Mouse (Mus musculus) liver, adult 10 weeks (tissue): ENCODE data around the gene Tmem40. TPM values are rescaled to one million over a fixed set of nuclear protein-coding genes. Genes with fewer than 3 reads are reported as not detected.

Experiments
- polyA plus RNA-seq: library from polyadenylated mRNA; stranded (reverse); fragments of 350-450 nt; fragmentation: Illumina TruSeq; extraction: RNeasy Lipid Tissue Mini Kit (QIAGEN cat#74804); gene quantifications from one replicate; pipeline ENCODE4 v1.2.3, GENCODE M21; 2014; ENCODE audit warnings: low read depth, low replicate concordance

Gene Tmem40
- not detected for polyA plus RNA-seq

DNA sequence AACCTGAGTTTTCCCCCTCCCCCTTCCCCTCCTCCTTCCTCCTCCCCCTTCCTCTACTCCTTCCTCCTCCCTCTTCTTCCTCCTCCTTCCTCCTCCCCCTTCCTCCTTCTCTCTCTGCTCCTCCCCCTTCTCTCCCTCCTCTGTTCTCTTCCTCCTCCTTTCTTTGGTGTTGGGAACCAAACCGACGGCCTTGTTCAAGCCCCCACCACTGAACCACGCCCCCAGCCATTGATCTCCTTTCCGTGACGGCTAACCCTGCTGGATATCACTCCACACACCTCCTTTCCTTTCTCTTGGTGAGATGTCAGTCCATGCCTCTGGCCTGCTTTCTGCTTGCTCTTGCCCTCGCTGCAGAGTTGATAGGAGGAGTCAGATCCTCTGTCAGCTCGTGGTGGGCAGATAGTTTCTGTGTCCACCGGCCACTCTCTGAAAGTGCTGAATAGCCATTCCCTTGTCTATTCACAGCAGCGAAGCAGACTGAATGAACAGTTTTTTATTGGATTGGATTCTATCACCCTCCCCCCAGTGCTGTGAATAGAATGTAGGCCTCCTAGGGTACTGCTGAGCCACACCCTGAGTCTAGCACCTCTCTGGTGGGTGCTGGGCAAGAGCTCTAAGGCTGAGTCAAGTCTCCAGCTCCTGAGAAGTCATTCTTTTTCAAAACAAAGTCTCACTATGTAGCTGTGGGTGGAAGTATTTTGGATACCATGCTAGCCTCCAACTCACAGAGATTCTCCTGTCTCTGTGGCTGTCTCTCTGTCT, at the start of gene Tmem40:
Gene Tmem40 (minus strand): TSS at position 416 of the 762 bp plus-strand sequence.

DNA sequence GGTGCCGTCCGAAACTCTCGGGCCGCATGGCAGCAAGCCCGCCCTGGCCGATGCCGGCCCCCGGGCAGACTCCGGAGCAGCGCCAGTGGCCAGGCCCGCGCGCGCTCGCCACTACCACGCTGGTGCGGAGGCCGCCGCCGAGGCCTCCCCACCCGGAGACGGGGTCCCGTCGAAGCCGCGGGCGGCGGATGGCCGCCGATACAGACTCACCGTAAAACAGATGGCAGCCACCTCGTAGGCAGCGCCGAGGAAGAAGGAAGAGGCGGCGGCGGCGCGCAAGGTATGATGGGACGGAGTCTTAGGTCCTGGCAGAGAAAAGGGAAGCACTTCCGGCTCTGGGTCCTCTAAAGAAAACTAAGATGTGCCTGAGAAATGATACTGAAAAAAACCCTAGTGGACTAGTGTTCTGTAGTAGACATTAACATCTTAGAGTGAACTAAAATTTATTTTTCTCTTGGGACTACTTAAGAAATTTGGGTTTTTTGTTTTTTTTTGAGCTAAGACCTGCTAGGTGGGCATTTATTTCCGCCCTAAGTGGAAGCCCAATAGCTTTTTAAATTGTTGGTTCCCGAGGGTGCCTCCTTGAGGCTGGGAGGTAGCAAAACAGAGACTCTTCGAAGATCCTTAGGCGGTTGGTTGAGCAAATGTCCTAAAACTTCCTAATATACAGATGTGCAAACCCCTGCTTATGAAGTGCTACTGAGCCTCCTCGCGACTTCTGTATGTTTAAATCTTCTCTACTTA, 46.5 kb upstream of the Tmem40 start, which contains the start of gene Rpl32:
Gene Rpl32 (minus strand): TSS at position 260 of the 744 bp plus-strand sequence.

DNA sequence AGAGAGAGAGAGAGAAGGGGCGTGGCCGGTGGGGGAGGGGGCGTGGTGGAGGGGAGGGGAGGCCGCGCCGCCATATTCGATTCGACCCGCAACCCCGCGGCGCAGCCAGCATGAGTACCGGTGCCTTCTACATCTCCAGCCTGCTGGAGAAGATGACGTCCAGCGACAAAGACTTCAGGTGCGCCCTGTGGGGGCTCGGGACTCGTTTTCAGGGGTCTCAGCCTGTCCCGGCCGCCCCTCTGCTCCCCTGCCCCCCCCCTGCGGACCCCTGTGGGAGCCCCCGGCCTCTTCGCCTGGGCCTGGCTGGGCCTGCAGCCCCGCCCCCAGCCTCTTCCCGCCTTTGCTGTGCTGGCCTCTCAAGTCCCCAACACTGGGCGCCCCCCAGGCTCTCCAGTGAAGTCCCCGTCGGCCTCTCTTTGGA, 12.3 kb upstream of the Tmem40 start, which contains the start of gene Cand2:
Gene Cand2 (plus strand): TSS at position 38 of the 421 bp plus-strand sequence.

Other genes with a start within 250 kb of the Tmem40 start
- gene Tsen2, start 217.7 kb downstream of the Tmem40 start, polyA plus RNA-seq, result 2.1 TPM
- gene Mkrn2os, start 169.8 kb downstream of the Tmem40 start, polyA plus RNA-seq, result 8.7 TPM
- 3.7 TPM for gene Mkrn2, start 160.5 kb downstream of the Tmem40 start, polyA plus RNA-seq
- 26.3 TPM for gene Raf1, start 85.8 kb downstream of the Tmem40 start, polyA plus RNA-seq
- 0.11 TPM for gene Cand2, start 12.1 kb upstream of the Tmem40 start, polyA plus RNA-seq
- 153 TPM for gene Rpl32, start 46.3 kb upstream of the Tmem40 start, polyA plus RNA-seq
- gene Efcab12, start 76.0 kb upstream of the Tmem40 start, polyA plus RNA-seq, result not detected
- 1.2 TPM for gene Mbd4, start 91.0 kb upstream of the Tmem40 start, polyA plus RNA-seq
- gene Ift122, start 91.1 kb upstream of the Tmem40 start, polyA plus RNA-seq, result 0.79 TPM
- not detected for gene Rho, start 169.3 kb upstream of the Tmem40 start, polyA plus RNA-seq
- not detected for gene H1foo, start 182.5 kb upstream of the Tmem40 start, polyA plus RNA-seq
- gene Plxnd1, start 232.6 kb upstream of the Tmem40 start, polyA plus RNA-seq, result 11.1 TPM